Mouse (Mus musculus) mesoderm, embryonic 11.5 days (tissue): ENCODE data around the gene Stk17b.
"Not testable (repeated sequence)": the region's sequence is repeated elsewhere in the genome, so short reads cannot be mapped to it uniquely, and the experiment has no call there.

Experiments used
- DNase-seq: peaks from one replicate; pipeline ENCODE4 v3.0.0-alpha.2; 2012; ENCODE audit warnings: low read depth, low spot score

Gene Stk17b

DNA sequence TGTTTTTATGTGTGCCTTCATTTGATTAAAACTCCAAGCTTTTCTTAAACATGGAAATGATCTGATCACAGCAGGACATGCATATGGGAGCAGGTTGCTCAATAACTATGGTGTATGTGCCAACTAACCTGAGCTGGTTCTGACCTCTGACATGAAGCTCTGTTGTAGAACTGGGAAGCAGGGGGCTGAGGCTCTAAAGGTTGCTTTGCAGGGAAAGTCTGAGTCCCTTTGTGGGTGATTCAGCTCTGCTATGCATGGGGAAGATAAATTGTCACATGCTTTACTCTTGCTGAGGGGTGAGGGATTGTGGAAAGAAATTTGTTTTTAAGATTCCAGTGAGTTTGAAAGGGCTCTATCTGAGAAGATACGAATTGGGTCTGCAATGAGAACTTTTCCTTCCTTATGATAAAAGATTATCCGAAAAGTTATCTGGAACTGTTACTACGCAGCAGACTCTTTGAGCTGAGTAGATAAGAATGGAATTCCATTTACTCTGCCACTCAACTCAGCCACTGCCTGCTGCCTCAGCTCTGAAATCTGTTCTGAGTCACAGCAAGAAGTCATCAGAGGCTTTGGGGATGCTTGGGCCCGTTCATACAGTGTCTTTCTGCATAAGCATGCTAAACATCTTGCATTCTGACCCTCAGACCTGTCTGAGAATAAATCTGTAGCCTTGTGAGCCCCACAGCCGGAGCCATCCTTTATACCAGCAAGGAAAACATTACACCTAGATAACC lies 56.4 kb downstream of the Stk17b start:
- no peak for DNase-seq

GRCm38 (mm10) chr1:53726883-53727282 lies 58.1 kb downstream of the Stk17b start:
- DNase-seq = no peak

- no peak for DNase-seq
Measured at GRCm38 (mm10) chr1:53721353-53721752, 63.7 kb downstream of the Stk17b start.

DNA sequence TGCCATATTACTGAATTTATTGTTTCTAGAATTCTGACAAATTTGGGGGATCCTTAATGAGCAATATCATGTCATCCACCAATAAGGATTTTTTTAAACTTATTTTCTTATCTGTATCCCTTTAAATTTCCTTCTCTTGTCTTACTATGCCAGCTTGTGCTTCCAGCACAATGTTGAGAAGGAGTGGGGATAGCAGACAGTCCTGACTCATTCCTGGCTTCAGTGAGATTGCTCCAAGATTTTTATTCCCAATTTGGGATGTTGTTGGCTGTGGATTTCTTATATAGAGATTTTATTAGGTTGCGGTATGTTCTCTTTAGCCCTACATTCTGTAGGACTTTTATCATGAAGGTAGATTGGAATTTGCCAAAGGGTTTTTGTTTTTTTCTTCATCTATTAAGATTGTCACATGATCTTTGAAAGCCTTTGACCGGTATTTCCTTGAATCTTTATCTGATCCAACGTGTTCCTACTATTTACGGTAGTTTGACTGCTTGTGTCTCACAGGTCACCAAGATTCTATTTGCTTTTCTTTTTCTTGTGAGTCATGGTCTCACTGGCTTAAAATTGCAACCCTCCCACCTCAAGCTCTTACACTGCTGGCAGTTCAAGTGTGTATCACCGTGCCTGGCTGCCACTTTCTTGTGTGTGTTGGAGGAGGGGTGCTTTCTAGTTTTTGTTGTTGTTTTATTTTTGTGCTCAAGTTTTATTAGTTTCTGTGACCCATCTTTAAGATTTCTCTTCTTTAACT lies 64.2 kb downstream of the Stk17b start:
- DNase-seq = no peak

- DNase-seq = no peak
Measured at GRCm38 (mm10) chr1:53715966-53716515, 69.0 kb downstream of the Stk17b start.

GRCm38 (mm10) chr1:53715446-53715845 lies 69.6 kb downstream of the Stk17b start:
- peak; percentile 72 for DNase-seq

- not testable (repeated sequence) for DNase-seq
Measured at GRCm38 (mm10) chr1:53713383-53713782, 71.6 kb downstream of the Stk17b start.

DNA sequence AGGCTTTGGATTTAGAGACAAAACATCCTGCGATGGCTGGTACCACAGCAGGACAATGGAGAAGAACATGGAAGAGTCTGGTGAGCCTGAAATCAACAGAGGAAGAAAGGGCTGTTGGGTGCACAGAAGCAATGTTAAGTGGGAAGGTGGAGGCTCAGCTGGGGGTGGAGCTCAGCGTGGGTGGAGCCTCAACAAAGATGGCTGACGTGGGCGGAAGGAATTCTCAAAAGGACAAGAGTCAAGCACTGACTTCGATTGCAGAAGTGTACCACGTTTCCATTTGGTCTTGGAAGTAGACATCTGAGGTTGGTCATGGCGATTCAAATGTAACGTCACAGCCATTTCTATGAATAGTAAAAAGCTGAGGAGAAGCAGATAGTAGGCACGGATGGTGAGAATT lies 74.0 kb downstream of the Stk17b start:
- no peak for DNase-seq

DNA sequence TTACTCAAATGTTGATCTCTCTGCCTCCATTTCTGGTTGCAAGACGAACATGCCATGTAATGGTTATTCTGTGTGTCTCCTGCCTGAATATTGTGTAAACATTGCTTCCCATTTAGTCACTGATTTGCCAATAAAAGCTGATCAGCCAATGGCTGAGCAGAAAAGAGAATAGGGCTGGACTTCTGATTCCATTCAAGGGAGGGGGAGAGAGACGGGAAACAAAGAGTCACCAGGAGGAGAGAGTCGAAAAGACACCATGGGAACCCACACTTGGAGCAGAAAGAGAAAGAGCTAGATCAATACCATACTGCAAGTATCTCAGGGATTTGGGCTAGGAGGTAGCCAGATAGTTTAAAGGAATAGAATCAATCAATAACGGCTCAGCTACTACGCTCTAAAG lies 75.4 kb downstream of the Stk17b start:
- not testable (repeated sequence) for DNase-seq

GRCm38 (mm10) chr1:53706431-53707361 lies 78.3 kb downstream of the Stk17b start, which contains the start of gene Dnah7a:
TSS of gene Dnah7a (minus strand) at chr1:53706784.
- DNase-seq = peak; percentile 86
